Mouse (Mus musculus): ENCODE results near the gene Lypd5.

Gene Lypd5

DNA sequence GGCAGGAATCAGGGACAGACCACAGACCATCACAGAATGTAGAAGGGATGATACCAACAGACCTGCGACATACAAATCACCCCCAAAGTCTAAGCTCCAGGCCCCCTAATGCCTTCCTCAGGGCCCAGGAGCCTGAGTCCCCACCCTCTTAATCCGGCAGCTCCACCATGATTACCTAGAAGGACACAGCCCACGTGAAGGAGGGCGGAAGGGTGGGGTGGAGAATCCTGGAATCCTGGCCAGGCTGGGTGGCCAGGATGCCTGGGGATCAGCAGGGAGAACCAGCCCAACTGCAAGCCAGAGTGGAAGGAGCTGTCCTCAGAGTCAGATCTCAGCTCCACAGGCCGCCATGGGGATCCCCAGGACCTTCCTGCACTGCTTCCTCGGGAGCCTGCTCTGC, at the start of gene Lypd5:
Gene Lypd5 (plus strand): TSS at position 301 of the 400 bp plus-strand sequence.
- no peak for DNase-seq (ENCODE audit: low spot score in 2 of 2)

DNA sequence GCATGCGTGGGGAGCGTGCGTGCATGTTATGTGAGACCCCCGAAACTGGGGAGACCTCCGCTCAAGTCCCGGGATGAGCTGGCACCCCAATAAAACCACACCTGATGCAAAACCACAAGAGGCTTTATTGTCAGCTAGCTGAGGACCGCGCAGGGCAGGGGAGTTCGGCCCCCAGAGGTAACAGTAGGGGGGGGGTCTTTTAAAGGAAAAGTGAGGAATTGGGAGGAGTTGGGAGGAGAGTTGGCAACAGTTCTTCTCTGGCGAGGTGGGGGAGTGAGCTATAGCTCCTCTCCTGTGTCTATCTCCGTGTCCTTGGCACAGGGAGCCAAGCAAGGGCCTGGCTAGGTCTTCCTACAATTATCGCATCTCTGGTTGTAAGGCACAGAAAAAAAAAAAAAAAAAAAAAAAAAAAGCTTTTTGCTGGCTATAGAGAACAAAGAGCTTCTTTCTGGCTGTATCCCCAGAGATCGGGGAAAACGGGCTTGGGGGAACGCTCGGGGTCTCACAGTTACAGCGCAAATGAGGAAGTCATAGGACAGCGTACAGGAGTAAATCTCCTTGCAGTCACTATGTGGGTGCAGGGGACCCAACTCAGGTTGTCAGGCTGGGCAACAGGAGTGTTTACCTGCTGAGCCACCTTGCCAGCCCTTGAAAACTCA, 49.0 kb upstream of the Lypd5 start:
- no peak for DNase-seq (ENCODE audit: low spot score in 2 of 2)

DNA sequence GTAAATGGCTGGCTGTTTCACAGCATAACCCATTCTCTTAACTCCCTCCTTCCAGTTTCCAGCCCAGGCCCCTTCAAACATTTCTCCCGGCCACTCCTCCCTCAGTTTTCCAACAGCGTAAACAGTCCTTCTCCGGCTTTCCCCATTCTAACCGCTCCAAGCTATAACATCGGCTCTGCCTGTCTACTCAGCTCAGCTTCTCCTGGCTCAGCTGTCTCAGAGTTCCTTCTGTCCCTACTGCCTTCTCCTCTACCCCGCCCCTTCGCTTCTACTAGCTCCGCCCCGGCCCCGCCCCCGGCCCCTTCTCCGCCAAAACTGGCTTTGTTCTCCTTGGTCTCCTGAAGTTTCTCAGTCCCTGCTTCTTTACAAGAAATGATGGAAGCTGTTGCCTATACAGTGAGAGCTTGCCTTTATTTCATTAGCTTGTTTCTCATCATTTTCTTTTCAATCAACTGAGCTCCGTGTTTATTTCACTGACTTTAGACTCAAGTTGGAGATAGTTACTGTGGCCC, 48.2 kb upstream of the Lypd5 start, which contains the start of gene Zfp61:
Gene Zfp61 (minus strand): TSS at position 462 of the 512 bp plus-strand sequence.
- no peak for DNase-seq (ENCODE audit: low spot score in 2 of 2)

- DNase-seq (ENCODE audit: low spot score in 2 of 2), result no peak
Measured at GRCm38 (mm10) chr7:24315726-24316566, 33.0 kb upstream of the Lypd5 start.

DNA sequence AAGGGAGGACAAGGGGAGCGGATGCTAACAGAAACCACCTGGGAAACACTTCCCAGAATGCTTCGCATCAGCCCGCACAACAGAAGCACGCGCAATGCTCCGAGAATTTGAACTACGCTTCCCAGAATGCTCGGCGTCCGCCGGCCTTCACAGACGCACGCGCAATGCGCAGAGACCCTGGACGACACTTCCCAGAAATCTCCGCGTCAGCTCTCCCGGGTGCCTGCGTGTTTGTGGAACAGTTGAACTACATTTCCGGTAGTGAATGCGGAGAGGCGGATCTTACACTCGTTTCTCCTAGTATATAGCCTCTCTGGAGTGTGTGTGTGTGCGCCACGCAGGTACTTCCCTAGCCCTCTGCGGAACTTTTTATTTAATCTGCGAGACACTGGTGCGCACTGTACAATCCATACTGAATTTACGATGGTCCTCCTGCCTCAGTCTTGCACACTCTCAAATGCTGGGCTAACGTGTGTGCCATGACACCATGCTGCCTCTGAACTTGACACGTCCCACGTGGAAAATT, 32.4 kb upstream of the Lypd5 start, which contains the start of gene Zfp94:
Gene Zfp94 (minus strand): TSS at position 100 of the 526 bp plus-strand sequence.
- peak; percentile 96 to 98 for DNase-seq (ENCODE audit: low spot score in 2 of 2)

DNA sequence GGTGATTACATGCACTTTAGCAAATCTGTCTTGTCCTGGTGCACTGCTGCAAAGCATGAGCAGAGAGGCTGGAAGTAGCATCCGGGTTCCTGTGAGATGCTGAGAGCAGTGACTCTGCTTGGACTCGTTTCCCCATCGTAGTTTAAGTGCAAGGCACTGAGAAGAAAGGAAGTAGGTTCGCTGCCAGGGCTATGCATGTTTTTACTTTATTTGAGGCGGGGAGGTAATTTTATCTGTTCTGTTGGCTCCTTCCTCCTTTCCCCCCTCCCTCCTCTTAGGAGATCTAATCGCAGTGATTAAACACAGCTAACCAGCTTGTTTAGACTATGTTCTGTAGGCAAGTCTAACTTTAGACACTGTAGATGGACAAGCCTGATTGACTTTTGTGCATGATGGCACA, 30.1 kb upstream of the Lypd5 start:
- DNase-seq (ENCODE audit: low spot score in 2 of 2), result no peak

- DNase-seq (ENCODE audit: low spot score in 2 of 2), result no peak
Measured at GRCm38 (mm10) chr7:24322593-24322992, 26.4 kb upstream of the Lypd5 start.

GRCm38 (mm10) chr7:24325197-24325596, 23.8 kb upstream of the Lypd5 start:
- DNase-seq (ENCODE audit: low spot score in 2 of 2), result no peak

DNA sequence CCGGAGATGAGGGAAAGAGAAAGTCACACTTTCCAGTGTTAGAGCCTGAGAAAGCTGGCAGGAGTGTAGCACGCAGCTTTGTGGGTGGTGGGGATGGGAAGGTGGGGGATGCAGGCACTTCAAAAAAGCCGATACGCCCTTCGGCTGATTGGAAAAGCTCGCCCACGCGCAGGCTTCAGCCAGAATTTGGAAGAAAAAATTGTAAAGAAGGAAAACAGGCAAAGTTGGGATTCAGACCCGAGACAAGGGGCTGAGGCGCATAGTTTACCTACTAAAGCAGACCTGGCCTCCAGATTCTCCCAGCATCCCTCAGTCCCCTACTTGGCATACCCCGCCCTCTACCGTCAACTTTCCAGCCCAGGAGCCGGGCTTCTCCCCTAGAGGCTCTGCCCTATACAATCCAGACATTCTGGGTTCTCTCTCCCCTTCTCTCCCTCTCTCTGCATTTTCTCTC, 23.3 kb upstream of the Lypd5 start:
- peak; percentile 66 to 72 for DNase-seq (ENCODE audit: low spot score in 2 of 2)

DNA sequence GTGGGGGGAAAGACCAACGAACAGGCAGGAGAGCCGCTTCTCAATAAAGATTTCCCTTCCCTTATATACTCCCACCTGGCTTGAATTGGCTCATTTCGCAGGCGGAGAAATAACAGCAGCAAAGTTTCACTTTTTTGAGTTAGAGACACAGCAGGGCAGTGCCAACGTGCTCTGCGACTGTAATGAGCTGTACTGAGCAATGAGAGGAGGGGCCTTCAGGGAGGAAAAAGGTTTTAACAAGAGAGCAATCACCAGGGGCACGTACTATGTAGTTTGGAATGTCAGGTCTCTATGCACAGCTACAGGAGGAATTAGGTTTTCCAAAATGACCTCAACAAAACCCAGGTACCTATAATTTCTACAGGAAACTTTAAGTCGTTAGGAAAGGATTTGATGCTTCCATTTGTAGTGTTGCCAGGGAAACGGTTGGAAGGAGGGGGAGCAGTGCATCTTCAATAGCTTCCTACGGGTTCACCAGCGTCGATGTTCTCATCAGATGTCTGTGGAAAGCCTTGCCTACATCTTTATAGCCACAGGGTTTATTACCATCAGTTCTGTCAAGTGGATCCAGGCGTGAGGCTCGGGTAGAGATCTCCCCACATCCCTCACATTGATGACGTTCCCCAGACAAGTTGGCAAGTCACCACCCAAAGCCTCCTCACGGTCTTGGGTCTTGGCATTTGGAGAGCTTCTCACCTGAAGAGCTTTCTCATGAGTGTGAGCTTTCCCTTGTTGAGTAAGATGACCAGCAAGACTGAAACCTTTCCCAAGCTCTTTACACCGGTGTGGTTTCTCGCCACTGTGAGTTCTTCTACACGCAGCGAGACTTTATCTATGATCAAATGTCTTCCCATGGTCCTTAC, 22.5 kb upstream of the Lypd5 start:
- DNase-seq (ENCODE audit: low spot score in 2 of 2), result peak in 1 of 2 experiments; percentile 26

DNA sequence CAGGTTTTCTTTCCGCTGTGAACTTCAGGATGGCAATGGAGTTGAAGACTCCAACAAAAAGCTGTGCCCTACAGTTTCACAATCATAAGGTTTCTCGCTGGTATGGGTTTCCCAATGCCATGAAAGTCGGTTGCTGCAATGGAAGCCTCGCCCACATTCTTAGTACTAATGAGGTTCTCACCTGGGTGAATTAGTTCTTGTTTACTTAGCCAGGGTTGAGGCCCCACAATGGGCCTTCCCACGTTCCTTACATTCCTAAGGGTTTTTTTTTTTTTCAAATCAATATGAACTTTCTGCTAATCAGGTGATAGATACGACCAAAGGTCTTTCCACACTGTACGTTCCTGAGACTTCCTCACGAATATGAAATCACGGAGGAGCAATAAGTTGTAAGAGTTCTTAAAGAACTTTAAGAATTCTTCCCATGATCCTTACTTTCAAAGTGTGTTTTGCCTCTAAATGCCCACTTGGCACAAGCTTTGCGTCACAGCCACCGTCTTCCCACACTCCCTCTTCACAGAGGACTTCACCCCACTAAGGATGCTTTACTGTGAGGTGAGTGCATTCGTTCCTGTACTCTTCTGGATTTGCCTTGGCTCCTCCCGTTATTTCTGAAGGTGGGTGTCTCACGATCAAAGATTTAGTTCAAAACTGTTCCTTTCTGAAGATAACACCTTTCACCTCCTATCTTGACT, 21.6 kb upstream of the Lypd5 start:
- DNase-seq (ENCODE audit: low spot score in 2 of 2), result no peak

DNA sequence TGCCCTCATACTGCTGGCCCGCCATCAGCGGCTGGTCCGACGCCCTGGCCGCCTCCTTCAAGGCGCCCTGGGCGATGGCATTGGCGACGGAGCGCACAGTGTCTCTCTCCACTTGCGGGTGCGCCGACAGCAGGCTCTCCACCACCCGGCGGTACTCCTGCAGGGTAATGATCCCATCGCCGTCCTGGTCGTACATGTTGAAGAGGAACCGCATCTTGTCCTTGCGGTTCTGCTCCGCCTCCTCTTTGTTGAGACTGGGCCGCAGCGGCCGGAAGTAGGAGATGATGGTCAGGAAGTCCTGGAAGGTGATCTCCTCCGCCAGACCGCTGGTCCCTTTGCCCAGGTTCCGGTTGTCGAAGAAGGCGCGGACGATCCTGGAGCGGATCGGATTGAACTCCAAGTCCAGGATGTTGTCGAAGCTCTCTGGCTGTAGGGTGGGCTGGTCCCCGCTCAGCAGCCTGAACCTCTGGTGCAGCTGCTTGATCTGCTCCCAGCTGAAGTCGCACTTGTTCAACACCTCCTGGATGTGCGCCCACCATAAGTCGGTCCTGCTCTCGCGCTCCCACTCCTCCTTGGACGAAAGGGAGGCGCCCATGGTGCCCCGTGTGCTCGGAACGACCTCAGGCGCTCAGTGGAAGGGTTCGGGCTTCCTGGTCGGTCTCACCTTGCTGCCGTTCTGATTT, 15.6 kb upstream of the Lypd5 start, which contains the start of gene Tescl:
Gene Tescl (minus strand): TSS at position 633 of the 683 bp plus-strand sequence.
- DNase-seq (ENCODE audit: low spot score in 2 of 2), result no peak

GRCm38 (mm10) chr7:24335699-24336309, 13.2 kb upstream of the Lypd5 start:
- DNase-seq (ENCODE audit: low spot score in 2 of 2), result peak; percentile 56

DNA sequence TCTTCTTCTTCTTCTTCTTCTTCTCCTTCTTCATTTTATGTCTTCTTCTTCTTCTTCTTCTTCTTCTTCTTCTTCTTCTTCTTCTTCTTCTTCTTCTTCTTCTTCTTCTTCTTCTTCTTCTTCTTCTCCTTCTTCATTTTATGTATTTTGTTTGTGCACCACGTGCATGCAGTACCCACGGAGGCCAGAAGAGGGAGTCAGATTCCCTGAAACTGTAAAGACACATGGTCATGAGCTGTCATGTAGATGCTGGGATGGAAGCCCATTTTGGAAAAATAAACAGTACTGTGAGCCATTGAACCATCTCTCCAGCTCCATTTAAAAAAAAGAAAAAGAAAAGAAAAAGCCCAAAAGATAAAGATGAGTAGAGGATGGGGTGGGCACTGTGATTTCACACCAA, 10.8 kb upstream of the Lypd5 start:
- DNase-seq (ENCODE audit: low spot score in 2 of 2), result no peak

- peak in 1 of 2 experiments; percentile 29 for DNase-seq (ENCODE audit: low spot score in 2 of 2)
Measured at GRCm38 (mm10) chr7:24343701-24344272, 5.2 kb upstream of the Lypd5 start.

DNA sequence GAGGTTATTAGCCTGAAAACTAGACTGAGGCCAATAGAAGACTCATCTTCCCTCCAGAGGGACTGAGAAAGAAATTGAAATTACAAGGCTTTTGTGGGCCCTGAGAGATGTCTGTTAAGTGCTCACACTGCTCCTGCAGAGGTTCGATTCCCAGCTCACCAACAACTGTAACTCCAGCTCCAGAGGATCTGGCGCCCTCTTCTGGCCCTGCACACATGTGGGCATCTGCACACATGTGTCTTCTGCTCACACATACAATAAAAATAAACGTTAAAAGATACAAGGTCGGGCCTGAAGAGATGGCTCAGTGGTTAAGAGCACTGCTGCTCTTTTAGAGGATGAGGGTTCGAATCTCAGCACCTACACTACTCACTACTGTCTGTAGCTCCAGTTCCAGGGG, 2.6 kb upstream of the Lypd5 start:
- no peak for DNase-seq (ENCODE audit: low spot score in 2 of 2)

DNA sequence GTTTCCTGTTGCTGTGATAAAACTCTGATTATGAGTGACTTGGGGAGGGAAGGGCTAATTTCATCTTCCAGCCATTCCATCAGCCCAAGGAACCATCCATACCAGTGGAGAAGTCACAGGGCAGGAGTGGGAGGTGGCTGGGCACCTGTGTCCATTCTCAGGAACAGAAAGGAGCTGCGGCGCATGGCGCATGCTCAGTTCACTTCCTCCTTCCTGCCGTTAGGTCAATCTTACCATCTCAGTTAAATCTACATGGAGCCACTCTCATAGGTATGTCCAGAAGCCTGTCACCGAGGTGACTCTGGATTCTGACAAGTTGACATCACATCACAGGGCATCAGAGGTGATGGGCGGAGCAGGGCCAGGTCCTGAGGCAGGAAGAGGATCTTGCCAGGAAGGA, 6.7 kb downstream of the Lypd5 start:
- no peak for DNase-seq (ENCODE audit: low spot score in 2 of 2)

GRCm38 (mm10) chr7:24356081-24356480, 7.1 kb downstream of the Lypd5 start:
- no peak for DNase-seq (ENCODE audit: low spot score in 2 of 2)

DNA sequence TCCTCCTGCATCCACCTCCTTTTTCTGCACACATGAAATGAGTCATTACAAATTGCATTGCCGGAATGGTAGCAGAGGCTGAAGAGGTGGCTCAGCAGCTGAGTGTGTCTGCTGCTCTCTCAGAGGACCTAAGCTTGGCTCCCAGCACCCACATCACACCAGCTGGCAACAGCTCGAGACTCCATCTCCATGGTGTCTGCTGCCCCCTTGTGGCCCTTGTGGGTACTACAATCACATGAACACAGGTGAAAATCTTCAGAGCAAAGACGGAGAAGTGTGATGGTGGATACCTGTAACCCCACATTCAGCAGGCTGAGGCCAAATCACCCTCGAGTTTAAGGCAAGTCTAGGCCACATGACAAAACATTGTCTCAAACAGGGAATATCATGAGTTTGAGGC, 8.9 kb downstream of the Lypd5 start:
- no peak for DNase-seq (ENCODE audit: low spot score in 2 of 2)
